Mouse (Mus musculus) cerebellum, postnatal 36 days (tissue): ENCODE results near the gene Dvl2.

Experiments
- DNase-seq, 2 experiments: peaks; one replicate each; pipeline ENCODE4 v3.0.0; 2021 to 2022; ENCODE audit warnings: mixed read lengths in 2 of 2

The Dvl2 gene

GRCm38 (mm10) chr11:70029829-70030550, 29.6 kb downstream of the Dvl2 start:
- no peak for DNase-seq

- DNase-seq = no peak
Observed at GRCm38 (mm10) chr11:70030651-70031320, 30.4 kb downstream of the Dvl2 start.

- no peak for DNase-seq
Observed at GRCm38 (mm10) chr11:70031321-70031670, 30.9 kb downstream of the Dvl2 start.

- DNase-seq = no peak
Observed at GRCm38 (mm10) chr11:70038174-70038573, 37.8 kb downstream of the Dvl2 start.

GRCm38 (mm10) chr11:70039631-70040030, 39.2 kb downstream of the Dvl2 start:
- no peak for DNase-seq

- DNase-seq = no peak
Observed at GRCm38 (mm10) chr11:70040184-70040583, 39.8 kb downstream of the Dvl2 start.

GRCm38 (mm10) chr11:70042309-70043085, 42.1 kb downstream of the Dvl2 start:
- DNase-seq = no peak

GRCm38 (mm10) chr11:70043665-70044064, 43.3 kb downstream of the Dvl2 start:
- no peak for DNase-seq

GRCm38 (mm10) chr11:70045435-70045834, 45.0 kb downstream of the Dvl2 start:
- no peak for DNase-seq

- no peak for DNase-seq
Observed at GRCm38 (mm10) chr11:70049366-70049765, 49.0 kb downstream of the Dvl2 start.

GRCm38 (mm10) chr11:70049816-70050215, 49.4 kb downstream of the Dvl2 start:
- no peak for DNase-seq

GRCm38 (mm10) chr11:70053156-70053555, 52.8 kb downstream of the Dvl2 start:
- DNase-seq = peak in 1 of 2 experiments; percentile 37

GRCm38 (mm10) chr11:70053898-70054570, 53.6 kb downstream of the Dvl2 start, which contains the start of gene Asgr1:
Asgr1 (plus strand) TSS chr11:70054085.
- DNase-seq = no peak

- peak; percentile 76 to 81 for DNase-seq
Observed at GRCm38 (mm10) chr11:70055618-70056214, 55.3 kb downstream of the Dvl2 start.

- DNase-seq = no peak
Observed at GRCm38 (mm10) chr11:70057805-70058204, 57.4 kb downstream of the Dvl2 start.

GRCm38 (mm10) chr11:70059930-70060329, 59.5 kb downstream of the Dvl2 start:
- DNase-seq = no peak
